Mouse (Mus musculus) midbrain, embryonic 12.5 days (tissue): ENCODE results near the gene Slc35c2. TPM values are rescaled to one million over a fixed set of nuclear protein-coding genes. Genes with fewer than 3 reads are reported as not detected.
A peak's percentile ranks its signal among the peaks of the same experiment; 100 is the strongest.

Experiments used
- ATAC-seq: fragments of 200-750 bp; cut with Nextera tagmentation; 2 replicates; pipeline ENCODE4 v1.8.0; 2017; ENCODE audit warnings: low read depth, moderate TSS enrichment, moderate library complexity; ENCODE audit not compliant: low FRiP score
- H3K27ac ChIP-seq: fragments of 300-500 bp; sonication (generic); replicated peaks from 2 replicates; pipeline ENCODE4 v1.5.1; 2016; ENCODE audit warnings: mild to moderate bottlenecking
- H3K27me3 ChIP-seq: fragments of 300-500 bp; sonication (generic); 2 replicates; pipeline ENCODE4 v1.6.1; 2016; ENCODE audit warnings: mild to moderate bottlenecking
- H3K36me3 ChIP-seq: fragments of 300-500 bp; sonication (generic); 2 replicates; pipeline ENCODE4 v1.6.1; 2016
- H3K4me1 ChIP-seq: fragments of 300-500 bp; sonication (generic); 2 replicates; pipeline ENCODE4 v1.6.1; 2016
- H3K4me2 ChIP-seq: fragments of 300-500 bp; sonication (generic); replicated peaks from 2 replicates; pipeline ENCODE4 v1.6.1; 2016; ENCODE audit warnings: mild to moderate bottlenecking, moderate library complexity
- H3K4me3 ChIP-seq: fragments of 300-500 bp; sonication (generic); 2 replicates; pipeline ENCODE4 v1.5.1; 2016; ENCODE audit warnings: mild to moderate bottlenecking
- H3K9ac ChIP-seq: fragments of 300-500 bp; sonication (generic); replicated peaks from 2 replicates; pipeline ENCODE4 v1.6.1; 2016; ENCODE audit warnings: mild to moderate bottlenecking, moderate library complexity
- H3K9me3 ChIP-seq: fragments of 300-500 bp; sonication (generic); 2 replicates; pipeline ENCODE4 v1.6.1; 2016; ENCODE audit warnings: mild to moderate bottlenecking
- WGBS: fragments of 180-500 bp; shearing (Covaris S2); methylation state at CpG from one replicate; pipeline ENCODE4 v1.1.7; 2016; 5-methylcytosine and 5-hydroxymethylcytosine counted together
- polyA plus RNA-seq: library from polyadenylated mRNA; unstranded; fragments of >200 nt; fragmentation: Nextera tagmentation; extraction: Ambion mirVana; gene quantifications from 2 replicates; pipeline ENCODE4 v1.2.1, GENCODE M21; 2016

The Slc35c2 gene
- polyA plus RNA-seq, 1 experiment from 2014 or later, result 67.1 TPM

GRCm38 (mm10) chr2:165310818-165311425 is 23.3 kb upstream of the Slc35c2 start:
- Histone ChIP-seq H3K27me3 (peaks cover 55% of the 10 kb centered on the region), H3K4me1 (peaks cover 43% of the 10 kb centered on the region), H3K9me3 (no peaks in the 10 kb centered on the region), H3K9ac (peak overlapping the region; percentile 28; the same call in 1 of the 2 replicates), H3K4me2 (no peak overlapping the region), H3K36me3 (peaks cover 79% of the 10 kb centered on the region), H3K27ac (peak overlapping the region; percentile 36), H3K4me3 (no peak overlapping the region)
- 28% methylated on average over 13 of the region's 13 CpGs for WGBS
- ATAC-seq, result no peak

- no peak for ATAC-seq
- Histone ChIP-seq H3K4me2 (no peak overlapping the region), H3K9ac (no peak overlapping the region), H3K9me3 (no peaks in the 10 kb centered on the region), H3K4me3 (no peak overlapping the region), H3K36me3 (peaks cover 74% of the 10 kb centered on the region), H3K27ac (no peak overlapping the region), H3K27me3 (peaks cover 30% of the 10 kb centered on the region), H3K4me1 (peaks cover 21% of the 10 kb centered on the region)
- 91% methylated on average over 6 of the region's 6 CpGs for WGBS
Measured at GRCm38 (mm10) chr2:165307801-165308200, 20.1 kb upstream of the Slc35c2 start.

- Histone ChIP-seq H3K4me1 (peaks cover 6% of the 10 kb centered on the region), H3K4me2 (no peak overlapping the region), H3K9ac (no peak overlapping the region), H3K36me3 (peaks cover 76% of the 10 kb centered on the region), H3K9me3 (no peaks in the 10 kb centered on the region), H3K27ac (no peak overlapping the region), H3K4me3 (no peak overlapping the region), H3K27me3 (peaks cover 16% of the 10 kb centered on the region; the same call in 1 of the 2 replicates)
- WGBS, result 90% methylated on average over 8 of the region's 8 CpGs
- no peak for ATAC-seq
Measured at GRCm38 (mm10) chr2:165305438-165305837, 17.8 kb upstream of the Slc35c2 start.

- H3K4me3 ChIP-seq, result no peak overlapping the region
- WGBS, result 84% methylated on average over 19 of the region's 19 CpGs
- peaks cover 11% of the 10 kb centered on the region; the same call in 1 of the 2 replicates for H3K27me3 ChIP-seq
- peaks cover under 1% of the 10 kb centered on the region; the same call in 1 of the 2 replicates for H3K4me1 ChIP-seq
- no peaks in the 10 kb centered on the region for H3K9me3 ChIP-seq
- ATAC-seq, result no peak
- no peak overlapping the region for H3K9ac ChIP-seq
- H3K36me3 ChIP-seq, result peaks cover 75% of the 10 kb centered on the region
- no peak overlapping the region for H3K27ac ChIP-seq
- H3K4me2 ChIP-seq, result no peak overlapping the region
Measured at GRCm38 (mm10) chr2:165304819-165305218, 17.1 kb upstream of the Slc35c2 start.

GRCm38 (mm10) chr2:165303354-165304012 is 15.8 kb upstream of the Slc35c2 start:
- Histone ChIP-seq H3K9me3 (no peaks in the 10 kb centered on the region), H3K27ac (no peak overlapping the region), H3K36me3 (peaks cover 68% of the 10 kb centered on the region), H3K27me3 (peaks cover under 1% of the 10 kb centered on the region; the same call in 1 of the 2 replicates), H3K9ac (no peak overlapping the region), H3K4me1 (no peaks in the 10 kb centered on the region), H3K4me2 (no peak overlapping the region), H3K4me3 (no peak overlapping the region)
- 91% methylated on average over 6 of the region's 6 CpGs for WGBS
- no peak for ATAC-seq

GRCm38 (mm10) chr2:165301409-165301808 is 13.7 kb upstream of the Slc35c2 start:
- H3K9me3 ChIP-seq, result no peaks in the 10 kb centered on the region
- H3K4me1 ChIP-seq, result no peaks in the 10 kb centered on the region
- peaks cover 68% of the 10 kb centered on the region for H3K36me3 ChIP-seq
- H3K9ac ChIP-seq, result no peak overlapping the region
- H3K4me3 ChIP-seq, result no peak overlapping the region
- H3K27ac ChIP-seq, result no peak overlapping the region
- ATAC-seq, result no peak
- no peaks in the 10 kb centered on the region for H3K27me3 ChIP-seq
- 61% methylated on average over 3 of the region's 3 CpGs for WGBS
- H3K4me2 ChIP-seq, result no peak overlapping the region

- Histone ChIP-seq H3K27me3 (no peaks in the 10 kb centered on the region), H3K36me3 (peaks cover 71% of the 10 kb centered on the region), H3K4me1 (no peaks in the 10 kb centered on the region), H3K4me3 (no peak overlapping the region), H3K9ac (no peak overlapping the region), H3K27ac (no peak overlapping the region), H3K9me3 (no peaks in the 10 kb centered on the region), H3K4me2 (no peak overlapping the region)
- ATAC-seq, result no peak
- 75% methylated on average over 6 of the region's 6 CpGs for WGBS
Measured at GRCm38 (mm10) chr2:165300885-165301284, 13.2 kb upstream of the Slc35c2 start.

- Histone ChIP-seq H3K27ac (no peak overlapping the region), H3K9me3 (no peaks in the 10 kb centered on the region)
Measured at GRCm38 (mm10) chr2:165300424-165300823, 12.8 kb upstream of the Slc35c2 start.

GRCm38 (mm10) chr2:165297429-165297828 is 9.8 kb upstream of the Slc35c2 start:
- Histone ChIP-seq H3K4me3 (no peak overlapping the region), H3K9ac (no peak overlapping the region), H3K36me3 (peaks cover 73% of the 10 kb centered on the region), H3K4me2 (no peak overlapping the region), H3K27me3 (no peaks in the 10 kb centered on the region), H3K4me1 (no peaks in the 10 kb centered on the region), H3K9me3 (no peaks in the 10 kb centered on the region), H3K27ac (no peak overlapping the region)
- no peak for ATAC-seq
- WGBS, result 93% methylated on average over 11 of the region's 11 CpGs

More at GRCm38 (mm10) chr2:165300424-165300823, 12.8 kb upstream of the Slc35c2 start:
- H3K4me3 ChIP-seq, result no peak overlapping the region
- WGBS, result 81% methylated on average over 8 of the region's 8 CpGs
- ATAC-seq, result no peak
- no peak overlapping the region for H3K4me2 ChIP-seq
- no peak overlapping the region for H3K9ac ChIP-seq
- H3K4me1 ChIP-seq, result no peaks in the 10 kb centered on the region
- H3K36me3 ChIP-seq, result peaks cover 76% of the 10 kb centered on the region
- H3K27me3 ChIP-seq, result no peaks in the 10 kb centered on the region

GRCm38 (mm10) chr2:165296571-165296970 is 8.9 kb upstream of the Slc35c2 start:
- Histone ChIP-seq H3K9me3 (no peaks in the 10 kb centered on the region), H3K4me3 (no peak overlapping the region), H3K36me3 (peaks cover 73% of the 10 kb centered on the region), H3K9ac (no peak overlapping the region), H3K4me2 (no peak overlapping the region), H3K27me3 (no peaks in the 10 kb centered on the region), H3K27ac (no peak overlapping the region), H3K4me1 (no peaks in the 10 kb centered on the region)
- ATAC-seq, result no peak
- WGBS, result 88% methylated on average over 18 of the region's 18 CpGs

- WGBS, result 71% methylated on average over 18 of the region's 18 CpGs
- Histone ChIP-seq H3K4me2 (peak overlapping the region; percentile 94), H3K27ac (peak overlapping the region; percentile 77), H3K9me3 (no peaks in the 10 kb centered on the region), H3K27me3 (no peaks in the 10 kb centered on the region), H3K9ac (peak overlapping the region; percentile 78), H3K4me3 (peak overlapping the region; percentile 80), H3K36me3 (peaks cover 38% of the 10 kb centered on the region), H3K4me1 (peaks cover 24% of the 10 kb centered on the region)
- ATAC-seq, result peak; percentile 48; the same call in 1 of the 2 replicates
Measured at GRCm38 (mm10) chr2:165288315-165289031, 804 bp upstream of the Slc35c2 start.
